Mouse (Mus musculus): Measurements from ENCODE around the gene Rrp15.
A peak's percentile ranks its signal among the peaks of the same experiment; 100 is the strongest.
"Not testable (repeated sequence)": the region's sequence is repeated elsewhere in the genome, so short reads cannot be mapped to it uniquely, and the experiment has no call there.

Rrp15 gene

GRCm38 (mm10) chr1:186748724-186749653 lies at the start of gene Rrp15:
TSS of gene Rrp15 (minus strand) at chr1:186749358.
- DNase-seq = peak; percentile 87

- DNase-seq = no peak
Observed at GRCm38 (mm10) chr1:186797991-186798390, 48.8 kb upstream of the Rrp15 start.

GRCm38 (mm10) chr1:186785359-186785758 lies 36.2 kb upstream of the Rrp15 start:
- no peak for DNase-seq

GRCm38 (mm10) chr1:186780826-186781225 lies 31.7 kb upstream of the Rrp15 start:
- no peak for DNase-seq

- no peak for DNase-seq
Observed at GRCm38 (mm10) chr1:186773124-186773523, 24.0 kb upstream of the Rrp15 start.

GRCm38 (mm10) chr1:186772547-186773077 lies 23.5 kb upstream of the Rrp15 start:
- DNase-seq = no peak

GRCm38 (mm10) chr1:186772005-186772404 lies 22.8 kb upstream of the Rrp15 start:
- DNase-seq = no peak

GRCm38 (mm10) chr1:186770659-186771058 lies 21.5 kb upstream of the Rrp15 start:
- no peak for DNase-seq

- DNase-seq = no peak
Observed at GRCm38 (mm10) chr1:186768392-186768791, 19.2 kb upstream of the Rrp15 start.

GRCm38 (mm10) chr1:186763451-186763850 lies 14.3 kb upstream of the Rrp15 start:
- DNase-seq = not testable (repeated sequence)

GRCm38 (mm10) chr1:186749675-186750283 lies 621 bp upstream of the Rrp15 start:
- peak; percentile 24 for DNase-seq

GRCm38 (mm10) chr1:186739828-186740227 lies 9.3 kb downstream of the Rrp15 start:
- DNase-seq = no peak

GRCm38 (mm10) chr1:186735537-186735936 lies 13.6 kb downstream of the Rrp15 start:
- no peak for DNase-seq

- DNase-seq = no peak
Observed at GRCm38 (mm10) chr1:186733052-186733451, 16.1 kb downstream of the Rrp15 start.

GRCm38 (mm10) chr1:186728778-186729177 lies 20.4 kb downstream of the Rrp15 start:
- DNase-seq = no peak

GRCm38 (mm10) chr1:186726117-186726516 lies 23.0 kb downstream of the Rrp15 start:
- DNase-seq = no peak

- no peak for DNase-seq
Observed at GRCm38 (mm10) chr1:186722299-186722698, 26.9 kb downstream of the Rrp15 start.

GRCm38 (mm10) chr1:186721846-186722245 lies 27.3 kb downstream of the Rrp15 start:
- peak; percentile 87 for DNase-seq

GRCm38 (mm10) chr1:186721166-186721565 lies 28.0 kb downstream of the Rrp15 start:
- no peak for DNase-seq

GRCm38 (mm10) chr1:186719708-186720107 lies 29.4 kb downstream of the Rrp15 start:
- peak; percentile 33 for DNase-seq

- no peak for DNase-seq
Observed at GRCm38 (mm10) chr1:186718881-186719280, 30.3 kb downstream of the Rrp15 start.

- DNase-seq = peak; percentile 2
Observed at GRCm38 (mm10) chr1:186714980-186715896, 33.9 kb downstream of the Rrp15 start.

GRCm38 (mm10) chr1:186714215-186714614 lies 34.9 kb downstream of the Rrp15 start:
- DNase-seq = peak; percentile 2

Data from thymus, postnatal 4 days (tissue).